ENCODE assay signal across 10 mouse cellular contexts in the genomic region with DNA sequence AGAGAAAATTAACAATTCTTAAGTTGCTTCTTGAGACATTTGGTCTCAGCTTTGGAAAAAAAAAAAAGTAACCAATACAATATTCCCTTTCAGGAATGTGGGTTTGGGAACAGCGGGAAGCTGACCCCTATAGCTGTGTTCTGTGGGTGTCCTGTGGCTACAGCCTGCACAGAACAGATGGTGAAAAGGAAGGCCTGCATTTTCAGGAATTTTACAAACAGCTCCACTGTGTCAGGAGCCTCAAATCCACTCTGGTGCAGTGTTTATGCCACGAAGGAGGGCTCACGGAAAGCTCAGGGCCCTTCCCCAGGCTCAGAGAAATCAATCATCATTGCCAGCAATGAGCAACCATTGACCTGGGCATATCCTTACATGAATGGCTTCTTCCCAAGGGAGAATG. TPM values are rescaled to one million over a fixed set of nuclear protein-coding genes. Genes with fewer than 3 reads are reported as not detected.
DNase-seq lines count a peak whose midpoint lies in the region; ATAC-seq and TF ChIP-seq lines count a peak whose summit lies in the region.
"Had no signal": no experiment of that assay in that cellular context is flagged by ENCODE, and none has a peak within 500 bp of the region (broad histone marks: within the 10 kb centered on the region; RNA-seq: fewer than 3 reads in every experiment).

No protein-coding gene starts in this region.

- WGBS in heart, embryonic 14.5 days = 65% methylated on average over 3 of the region's 3 CpGs
- whole genome bisulfite sequencing in embryonic facial prominence, embryonic 10.5 days = 38% methylated on average over 3 of the region's 3 CpGs
- WGBS in limb, embryonic 11.5 days = 49% methylated on average over 3 of the region's 3 CpGs

- no peaks in the 10 kb centered on the region for H3K27me3 ChIP-seq in heart, embryonic 14.5 days (ENCODE audit: control insufficient read depth, insufficient read depth, low read length)
- H3K27me3 ChIP-seq in ES-Bruce4 (ENCODE audit: control insufficient read depth, insufficient read depth, low read length, poor library complexity, severe bottlenecking) = no peaks in the 10 kb centered on the region
- no peaks in the 10 kb centered on the region for H3K27me3 ChIP-seq in embryonic facial prominence, embryonic 10.5 days (replicated peaks; ENCODE audit: low read depth, poor library complexity, severe bottlenecking)
- no peaks in the 10 kb centered on the region for H3K27me3 ChIP-seq in limb, embryonic 11.5 days (ENCODE audit: control insufficient read depth, insufficient read depth, low read length)

- no peak for ATAC-seq in heart, embryonic 14.5 days (ENCODE audit: insufficient number of reproducible peaks, insufficient read depth, low FRiP score, low read depth)
- no peak for ATAC-seq in limb, embryonic 11.5 days (ENCODE audit: insufficient number of reproducible peaks, low FRiP score, low TSS enrichment, low read depth)
- no peak for ATAC-seq in megakaryocyte progenitor cell, adult 5-6 weeks (replicated peaks; ENCODE audit: poor library complexity)
- ATAC-seq: inflammation-experienced regulatory T-cells, adult 6 months had no signal

- no peak for DNase-seq in heart, adult 18-20 months
- DNase-seq in embryonic facial prominence, embryonic 10.5 days (ENCODE audit: low spot score) = no peak
- no peak for DNase-seq in limb, embryonic 11.5 days (ENCODE audit: low spot score)
- DNase-seq in c-Kit-positive CD71-positive TER-119-positive erythroid progenitor cells, embryonic 14.5 days (ENCODE audit: low spot score) = no peak
- DNase-seq in urinary bladder, postnatal 25 days (ENCODE audit: low spot score) = no peak
- DNase-seq: liver had no signal

- H3K36me3 ChIP-seq in heart, embryonic 14.5 days (ENCODE audit: control insufficient read depth, insufficient read depth, low read length) = no peaks in the 10 kb centered on the region
- H3K36me3 ChIP-seq in ES-Bruce4 (ENCODE audit: control insufficient read depth, insufficient read depth, low read length, poor library complexity, severe bottlenecking) = no peaks in the 10 kb centered on the region
- no peaks in the 10 kb centered on the region for H3K36me3 ChIP-seq in embryonic facial prominence, embryonic 10.5 days (replicated peaks)
- no peaks in the 10 kb centered on the region for H3K36me3 ChIP-seq in limb, embryonic 11.5 days (ENCODE audit: control insufficient read depth, insufficient read depth, low read length)

- H3K4me2 ChIP-seq in heart, embryonic 14.5 days (ENCODE audit: low read length) = peak overlapping the region; percentile 30
- peak overlapping the region; percentile 19 for H3K4me2 ChIP-seq in limb, embryonic 11.5 days (ENCODE audit: low read depth, severe bottlenecking)

- no peak for TF ChIP-seq POLR2A in ES-Bruce4 (IDR thresholded peaks at IDR 0.05; ENCODE audit: insufficient read depth, low read length)

- H3K4me1 ChIP-seq in heart, embryonic 14.5 days (ENCODE audit: control insufficient read depth in 2 of 2, insufficient read depth in 2 of 2, low read length in 2 of 2) = peaks cover 8 to 9% of the 10 kb centered on the region in 2 experiments; a peak in 2 of 4 replicates
- H3K4me1 ChIP-seq in ES-Bruce4 (ENCODE audit: control insufficient read depth, insufficient read depth, low read length) = peaks cover 1% of the 10 kb centered on the region
- peaks cover 32% of the 10 kb centered on the region for H3K4me1 ChIP-seq in embryonic facial prominence, embryonic 10.5 days
- H3K4me1 ChIP-seq in limb, embryonic 11.5 days (ENCODE audit: control insufficient read depth, insufficient read depth, low read length) = 0 out of 2 replicates have a peak, but pooled peaks cover 2% of the 10 kb centered on the region

- H3K9me3 ChIP-seq in heart, embryonic 14.5 days (ENCODE audit: control insufficient read depth, low read length) = no peaks in the 10 kb centered on the region
- no peaks in the 10 kb centered on the region for H3K9me3 ChIP-seq in ES-Bruce4 (replicated peaks; ENCODE audit: control insufficient read depth, insufficient read depth, low read length, poor library complexity, severe bottlenecking)
- H3K9me3 ChIP-seq in embryonic facial prominence, embryonic 10.5 days = no peaks in the 10 kb centered on the region
- no peaks in the 10 kb centered on the region for H3K9me3 ChIP-seq in limb, embryonic 11.5 days (ENCODE audit: control insufficient read depth, low read length)

- no peak overlapping the region for H3K4me3 ChIP-seq in heart, embryonic 14.5 days (ENCODE audit: control insufficient read depth in 1 of 2, insufficient read depth in 1 of 2, low read depth in 1 of 2, low read length in 2 of 2)
- H3K4me3 ChIP-seq in ES-Bruce4 (ENCODE audit: low read depth, low read length) = peak overlapping the region; percentile 3; the same call in 1 of the 2 replicates
- peak overlapping the region; percentile 36 for H3K4me3 ChIP-seq in embryonic facial prominence, embryonic 10.5 days
- H3K4me3 ChIP-seq in limb, embryonic 11.5 days (ENCODE audit: low read depth, low read length) = no peak overlapping the region

- no peak overlapping the region for H3K27ac ChIP-seq in heart, embryonic 14.5 days (replicated peaks in 1 of 2; ENCODE audit: control insufficient read depth in 1 of 2, insufficient read depth in 1 of 2, low read depth in 2 of 2, low read length in 2 of 2)
- peak overlapping the region; percentile 13; the same call in 1 of the 2 replicates for H3K27ac ChIP-seq in ES-Bruce4 (ENCODE audit: insufficient read depth, low read length)
- peak overlapping the region; percentile 69 for H3K27ac ChIP-seq in embryonic facial prominence, embryonic 10.5 days (replicated peaks)
- H3K27ac ChIP-seq in limb, embryonic 11.5 days (replicated peaks; ENCODE audit: low read depth, low read length) = no peak overlapping the region

- H3K9ac ChIP-seq in heart, embryonic 14.5 days (ENCODE audit: low read length) = no peak overlapping the region
- peak overlapping the region; percentile 4; the same call in 1 of the 2 replicates for H3K9ac ChIP-seq in ES-Bruce4 (ENCODE audit: low read depth, poor library complexity, severe bottlenecking)
- H3K9ac ChIP-seq in limb, embryonic 11.5 days (ENCODE audit: low read length) = no peak overlapping the region

- TF ChIP-seq EP300 in ES-Bruce4 (IDR thresholded peaks at IDR 0.05; ENCODE audit: insufficient read depth, low read depth, low read length) = no peak

- TF ChIP-seq CTCF in ES-Bruce4 (IDR thresholded peaks at IDR 0.05; ENCODE audit: low read depth, low read length) = no peak

RNA-seq across cellular contexts. Expression of a gene that starts 21.5 kb away (rescaled TPM):
- polyA plus RNA-seq in heart, embryonic 14.5 days (2014; fragmentation: Nextera tagmentation; extraction: Ambion mirVana) = 24.6 and 30.3 TPM in 2 replicates
- total RNA-seq in heart, adult 18-20 months (2021) = 10 to 100 TPM; 34.8 to 37.3 TPM
- polyA plus RNA-seq in ES-Bruce4 (2011; ENCODE audit: insufficient read depth, insufficient read length, low read depth, missing spikeins) = 36.7 and 37.8 TPM in 2 replicates
- 6.8 and 7.0 TPM in 2 replicates for polyA plus RNA-seq in embryonic facial prominence, embryonic 10.5 days (2016; fragmentation: Nextera tagmentation; extraction: Ambion mirVana)
- 10.0 and 12.1 TPM in 2 replicates for polyA plus RNA-seq in limb, embryonic 11.5 days (2014; fragmentation: Nextera tagmentation; extraction: Ambion mirVana)
- 14.6 and 18.4 TPM in 2 replicates for total RNA-seq in megakaryocyte progenitor cell, adult 5-6 weeks (2015)
- 15.3 and 21.2 TPM in 2 replicates for total RNA-seq in megakaryocyte progenitor cell, adult 5-6 weeks (2017)

RNA-seq across cellular contexts. Expression of a gene that starts 34.4 kb away (rescaled TPM):
- polyA plus RNA-seq in heart, embryonic 14.5 days (2014; fragmentation: Nextera tagmentation; extraction: Ambion mirVana) = 19.5 and 23.3 TPM in 2 replicates
- 10 to 100 TPM; 81.2 to 83.4 TPM for total RNA-seq in heart, adult 18-20 months (2021)
- 31.1 and 38.2 TPM in 2 replicates for polyA plus RNA-seq in ES-Bruce4 (2011; ENCODE audit: insufficient read depth, insufficient read length, low read depth, missing spikeins)
- 11.3 and 13.3 TPM in 2 replicates for polyA plus RNA-seq in embryonic facial prominence, embryonic 10.5 days (2016; fragmentation: Nextera tagmentation; extraction: Ambion mirVana)
- polyA plus RNA-seq in limb, embryonic 11.5 days (2014; fragmentation: Nextera tagmentation; extraction: Ambion mirVana) = 14.1 and 21.7 TPM in 2 replicates
- total RNA-seq in megakaryocyte progenitor cell, adult 5-6 weeks (2015) = 30.1 and 30.6 TPM in 2 replicates
- total RNA-seq in megakaryocyte progenitor cell, adult 5-6 weeks (2017) = 6.0 and 11.0 TPM in 2 replicates

Comparison
In these comparisons a context has a peak if more than half of its experiments do, and no peak if none do; other contexts are left out.
1. H3K27ac ChIP-seq: peak in ES-Bruce4 (single experiment) and embryonic facial prominence, embryonic 10.5 days (single experiment); none in heart, embryonic 14.5 days (0 of 2) and limb, embryonic 11.5 days (single experiment).
2. H3K4me3 ChIP-seq: peak in ES-Bruce4 (single experiment) and embryonic facial prominence, embryonic 10.5 days (single experiment); none in heart, embryonic 14.5 days (0 of 2) and limb, embryonic 11.5 days (single experiment).